Mouse (Mus musculus): ENCODE data around the gene Nebl.

Gene Nebl

DNA sequence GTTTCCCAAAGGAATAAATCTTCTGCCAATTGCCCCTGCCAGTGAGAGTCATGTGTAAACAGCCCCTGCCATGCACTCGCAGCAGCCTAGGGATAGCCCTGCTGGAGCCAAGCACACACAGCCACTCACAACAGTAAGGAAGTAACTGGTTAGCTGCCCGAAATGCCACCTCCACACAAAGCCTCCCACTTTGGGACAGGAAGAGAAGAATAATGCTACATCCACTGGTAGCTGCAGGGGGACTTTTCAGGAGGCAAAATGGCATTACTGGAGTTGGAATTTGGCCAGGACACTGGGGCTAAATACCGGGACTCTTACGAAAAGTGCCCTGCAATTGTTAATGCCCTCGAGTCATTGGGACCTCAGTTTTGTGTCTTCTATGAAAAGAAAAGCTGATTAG lies 92.6 kb downstream of the Nebl start:
- peak; percentile 14 for DNase-seq (ENCODE audit: low read depth, low spot score)

DNA sequence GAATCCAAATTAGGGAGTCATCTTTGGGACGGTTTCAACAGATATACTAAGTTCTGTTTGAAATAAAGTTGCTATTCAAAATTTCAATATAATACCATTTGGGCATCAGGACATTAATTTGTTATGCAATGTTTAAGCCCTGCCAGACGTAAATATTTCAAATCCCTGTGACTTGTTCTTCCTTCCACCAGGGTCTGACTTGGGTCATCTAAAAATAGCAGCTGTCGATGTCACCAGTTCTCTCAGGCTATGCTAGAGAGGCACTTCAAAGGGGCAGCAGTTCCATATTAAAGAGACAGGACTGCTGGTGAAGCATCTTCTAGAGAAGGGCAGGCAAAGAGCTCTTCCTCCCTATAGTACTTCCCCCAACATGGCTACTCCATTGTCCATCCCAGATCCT lies 107.3 kb downstream of the Nebl start:
- no peak for DNase-seq (ENCODE audit: low read depth, low spot score)

DNA sequence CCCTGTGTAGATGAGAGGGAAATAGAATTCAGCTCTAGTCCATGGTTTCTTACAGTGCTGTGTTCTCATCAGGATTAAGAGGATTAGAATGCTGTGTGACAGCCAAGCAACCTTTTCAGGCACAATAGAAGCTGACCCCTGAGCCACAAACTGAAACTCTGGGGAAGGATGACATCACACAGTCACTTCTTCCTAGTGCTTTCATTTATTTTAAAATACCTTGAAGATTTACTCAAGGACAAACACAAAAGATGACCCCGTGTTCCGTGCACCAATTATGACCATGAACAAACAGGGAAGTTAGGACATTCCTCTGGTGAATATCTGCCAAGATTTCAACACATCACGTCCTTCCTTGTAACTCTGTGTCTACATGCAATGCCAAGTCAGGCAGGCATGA lies 121.0 kb downstream of the Nebl start:
- DNase-seq (ENCODE audit: low read depth, low spot score) = no peak

DNA sequence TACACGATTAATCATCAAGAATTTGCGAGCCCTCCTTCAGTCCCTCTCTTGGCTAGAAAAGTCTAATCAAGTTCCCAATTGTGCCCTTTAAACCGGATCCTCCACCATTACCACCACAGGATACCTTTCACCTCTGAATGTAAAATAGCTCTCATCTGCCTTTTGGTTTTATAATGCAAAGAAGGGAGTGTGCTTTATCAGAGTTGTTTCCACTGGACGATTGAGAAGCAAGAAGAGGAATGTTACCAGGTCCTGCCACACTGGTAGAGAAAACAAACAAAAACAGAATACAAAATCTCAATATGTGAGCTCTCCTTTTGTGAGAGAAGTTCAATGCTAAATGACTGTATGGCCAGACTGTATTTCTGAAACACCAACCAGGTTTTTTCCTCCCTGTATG lies 127.7 kb downstream of the Nebl start:
- DNase-seq (ENCODE audit: low read depth, low spot score) = no peak

DNA sequence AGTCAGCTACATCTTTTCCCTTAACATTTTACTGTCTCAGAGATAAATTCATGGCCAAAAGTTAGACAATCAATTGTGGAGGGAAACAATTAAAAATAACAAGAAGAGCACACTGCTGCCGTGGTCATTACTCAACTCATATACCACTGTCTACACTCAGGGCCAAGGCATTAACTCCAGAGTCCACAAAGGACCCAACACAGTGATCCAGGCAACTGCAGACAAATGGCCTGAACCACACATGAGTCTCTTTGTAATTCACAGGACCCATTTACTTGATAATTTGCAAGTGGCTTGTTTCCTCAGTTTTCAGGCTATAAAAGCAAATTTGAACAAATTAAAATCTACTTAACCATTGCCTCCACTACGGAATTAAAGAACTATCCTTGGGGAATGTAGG lies 130.6 kb downstream of the Nebl start:
- no peak for DNase-seq (ENCODE audit: low read depth, low spot score)

DNA sequence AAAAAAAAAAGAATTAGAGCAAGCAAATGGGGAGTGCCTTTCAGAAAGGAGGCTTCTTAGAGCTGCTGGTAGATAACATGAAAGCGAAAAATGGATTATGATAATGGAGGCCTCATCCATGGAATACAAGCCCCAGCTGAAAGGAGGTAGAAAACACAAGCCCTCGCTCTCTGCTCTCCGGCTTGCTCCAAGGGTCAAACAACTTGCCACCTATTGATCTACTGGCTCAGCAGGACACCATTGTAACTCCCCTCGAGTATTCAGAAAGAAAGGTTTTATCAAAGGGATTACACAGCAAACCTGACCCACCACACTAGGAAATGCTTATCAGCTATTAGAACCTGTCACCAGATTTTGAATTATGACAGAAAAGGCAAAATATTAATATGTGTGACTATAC lies 131.4 kb downstream of the Nebl start:
- no peak for DNase-seq (ENCODE audit: low read depth, low spot score)

DNA sequence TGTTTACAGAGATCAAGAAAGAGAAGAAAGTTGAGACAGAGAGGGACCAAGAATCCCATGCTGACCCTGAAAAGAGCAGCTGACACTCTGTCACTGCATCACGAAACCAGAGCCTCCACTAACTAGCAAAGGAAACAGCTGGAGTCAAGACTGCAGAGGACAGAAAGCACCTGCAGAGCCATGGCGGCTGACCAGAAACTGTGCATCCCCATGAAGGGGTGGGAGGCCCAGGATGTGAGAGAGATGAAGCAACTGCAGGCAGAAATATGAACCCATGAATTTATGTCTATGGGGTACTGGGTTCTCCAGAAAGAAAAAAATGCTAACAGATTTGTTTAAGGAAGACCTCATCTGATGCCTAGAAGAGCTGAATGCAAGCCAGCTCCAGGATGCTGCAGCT lies 133.3 kb downstream of the Nebl start:
- DNase-seq (ENCODE audit: low read depth, low spot score) = peak; percentile 15

DNA sequence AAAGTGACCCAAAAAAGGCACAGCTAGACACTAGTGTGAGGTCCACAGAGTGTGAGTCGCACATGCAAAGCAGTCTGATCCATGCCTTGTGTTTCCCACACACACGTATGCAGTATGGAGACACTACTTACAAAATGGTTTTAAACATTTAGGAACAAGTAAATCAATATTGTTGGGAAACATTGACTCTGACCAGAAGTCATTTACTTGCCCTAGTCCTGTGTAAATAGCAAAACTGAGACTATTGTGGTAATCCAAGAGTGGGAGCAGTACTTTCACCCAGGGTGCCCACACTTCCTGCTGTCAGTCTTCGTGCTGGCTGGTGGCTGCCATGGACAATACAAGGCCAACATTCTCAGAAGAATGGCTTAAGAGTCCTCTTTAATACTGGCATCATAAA lies 141.6 kb downstream of the Nebl start:
- no peak for DNase-seq (ENCODE audit: low read depth, low spot score)

DNA sequence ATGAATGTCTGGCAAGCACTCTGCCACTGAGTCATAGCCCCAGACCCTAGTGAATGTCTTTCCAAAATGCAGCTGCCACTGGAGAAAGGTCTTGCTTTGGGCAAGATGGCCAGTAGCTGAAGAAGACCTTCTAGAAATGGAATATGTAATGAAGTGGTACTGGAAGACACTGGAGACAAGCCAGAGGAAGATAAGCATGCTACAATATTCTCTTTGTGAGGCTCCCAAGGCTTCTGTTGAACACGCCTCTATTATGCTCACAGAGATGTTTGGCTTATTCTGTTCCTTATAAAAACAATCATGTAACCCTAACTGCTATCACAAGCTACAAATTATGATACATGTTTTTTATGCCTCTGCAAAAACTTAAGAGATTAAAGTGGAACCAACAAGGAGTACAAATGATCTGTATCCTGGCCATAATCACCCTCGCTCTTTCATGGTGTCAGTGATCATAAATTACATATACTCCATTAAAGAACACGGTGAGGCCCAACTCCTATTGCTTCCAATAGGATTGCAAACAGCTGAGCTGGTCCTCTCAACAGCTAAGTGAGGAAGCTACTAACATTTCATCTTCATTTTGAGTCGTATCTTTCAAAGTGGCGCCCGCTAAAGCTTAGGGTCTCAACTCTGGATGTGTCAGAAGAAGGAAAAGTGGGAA lies 145.8 kb downstream of the Nebl start:
- no peak for DNase-seq (ENCODE audit: low read depth, low spot score)

DNA sequence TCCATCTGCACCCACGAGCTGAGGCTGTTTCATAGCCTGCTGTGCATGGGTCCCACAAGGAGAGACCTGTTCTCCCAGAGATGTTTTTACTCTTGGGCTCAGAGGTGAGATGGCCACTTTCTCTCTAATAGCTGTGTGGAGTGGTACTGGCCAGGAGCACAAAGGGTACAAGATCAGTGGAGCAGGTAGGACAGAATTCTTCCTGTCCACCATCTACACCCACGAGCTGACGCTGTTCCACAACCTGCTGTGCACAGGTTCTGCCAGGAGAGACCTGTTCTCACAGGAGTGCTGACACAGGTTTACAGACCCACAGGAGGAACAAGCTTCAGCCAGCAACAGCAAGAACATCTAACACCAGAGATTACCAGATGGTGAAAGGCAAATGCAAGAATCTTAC lies 155.6 kb downstream of the Nebl start:
- peak; percentile 35 for DNase-seq (ENCODE audit: low read depth, low spot score)

DNA sequence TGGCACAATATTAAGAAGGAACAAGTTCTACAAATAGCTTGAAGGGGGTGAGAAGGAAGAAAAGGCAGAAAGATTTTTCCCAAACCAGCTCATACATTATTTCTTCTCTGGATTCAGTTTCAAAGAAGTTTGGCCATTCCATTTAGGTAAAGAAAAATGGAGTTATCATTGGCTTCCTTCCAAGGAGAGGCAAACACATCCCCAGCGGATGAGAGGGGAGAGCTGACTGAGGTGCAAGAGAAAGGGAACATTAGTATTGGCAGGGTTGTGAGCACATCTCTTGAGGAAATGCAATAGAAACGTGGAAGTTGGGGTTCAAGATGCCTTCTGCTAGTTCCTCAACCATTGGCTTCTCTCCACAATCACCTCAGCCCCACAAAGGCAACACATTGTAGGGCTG lies 159.5 kb downstream of the Nebl start:
- no peak for DNase-seq (ENCODE audit: low read depth, low spot score)

DNA sequence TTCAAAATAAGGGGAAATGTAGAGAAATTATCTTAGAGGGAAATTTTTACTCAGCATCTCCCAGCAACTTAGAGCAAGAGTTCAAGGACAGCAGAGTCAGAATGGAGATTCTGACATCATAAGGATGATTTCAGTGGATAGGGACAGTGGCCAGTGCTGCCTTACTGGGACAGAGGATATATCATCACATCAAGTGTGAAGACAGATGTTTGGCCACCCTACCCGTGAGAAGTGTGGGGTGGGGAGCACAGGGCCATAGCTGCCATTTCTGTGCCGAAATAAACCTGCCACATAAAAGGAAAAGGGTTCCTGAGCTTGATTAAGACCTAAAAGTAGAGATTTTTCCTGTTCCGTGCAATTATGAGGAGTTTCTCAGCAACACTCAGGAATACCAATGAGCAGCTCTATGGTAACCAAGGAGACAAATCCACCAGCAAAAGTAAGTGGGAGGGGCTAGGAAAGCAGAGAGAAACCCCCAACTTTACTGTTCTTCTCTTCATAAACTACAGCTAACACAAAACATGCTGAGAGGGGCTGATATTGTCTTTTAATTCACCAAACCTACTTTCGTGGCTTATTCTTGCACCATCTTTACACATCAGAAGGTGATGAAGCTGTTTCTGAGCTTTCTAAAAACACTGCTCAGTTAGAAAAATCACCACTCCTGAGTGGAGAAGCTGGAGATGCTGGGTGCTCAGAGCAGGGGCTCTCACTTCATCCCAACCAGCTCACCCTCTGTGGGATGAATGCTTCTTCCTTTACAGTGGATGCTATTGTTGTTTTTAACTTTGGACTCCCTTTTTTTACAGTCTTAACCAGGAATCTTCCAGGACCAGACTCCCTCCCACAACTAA lies 172.1 kb downstream of the Nebl start:
- peak; percentile 53 for DNase-seq (ENCODE audit: low read depth, low spot score)

DNA sequence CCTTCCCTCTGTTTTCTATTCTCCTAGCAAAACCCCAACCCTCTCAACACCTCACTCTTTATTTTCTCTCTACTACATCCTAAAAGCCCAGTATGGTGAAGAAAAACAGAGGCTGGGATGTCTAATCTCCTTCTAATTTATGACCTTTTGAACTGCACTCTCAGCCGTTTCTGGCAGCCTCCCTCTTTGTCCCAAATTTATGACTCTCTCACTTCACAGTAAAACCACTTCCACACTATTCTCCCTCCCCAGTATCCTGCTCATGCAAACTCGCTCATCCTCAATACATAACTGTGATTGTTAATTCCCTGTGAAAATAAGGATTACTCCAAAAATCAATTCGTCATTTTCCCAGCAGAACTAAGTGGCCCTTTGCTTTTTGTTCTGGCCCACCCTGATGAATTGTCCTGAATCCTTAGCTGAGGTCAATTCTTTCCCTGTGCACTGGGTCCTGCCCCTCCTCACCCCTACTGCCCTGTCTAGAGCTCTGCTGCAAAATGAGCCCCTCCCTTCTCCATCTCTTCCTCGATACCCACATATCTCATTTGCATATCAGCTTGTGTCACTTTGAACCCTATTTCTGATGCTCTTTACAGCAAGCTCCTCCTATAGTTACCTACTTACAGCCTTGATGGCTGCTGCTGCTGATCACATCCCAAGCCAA lies 181.2 kb downstream of the Nebl start:
- DNase-seq (ENCODE audit: low read depth, low spot score) = no peak

DNA sequence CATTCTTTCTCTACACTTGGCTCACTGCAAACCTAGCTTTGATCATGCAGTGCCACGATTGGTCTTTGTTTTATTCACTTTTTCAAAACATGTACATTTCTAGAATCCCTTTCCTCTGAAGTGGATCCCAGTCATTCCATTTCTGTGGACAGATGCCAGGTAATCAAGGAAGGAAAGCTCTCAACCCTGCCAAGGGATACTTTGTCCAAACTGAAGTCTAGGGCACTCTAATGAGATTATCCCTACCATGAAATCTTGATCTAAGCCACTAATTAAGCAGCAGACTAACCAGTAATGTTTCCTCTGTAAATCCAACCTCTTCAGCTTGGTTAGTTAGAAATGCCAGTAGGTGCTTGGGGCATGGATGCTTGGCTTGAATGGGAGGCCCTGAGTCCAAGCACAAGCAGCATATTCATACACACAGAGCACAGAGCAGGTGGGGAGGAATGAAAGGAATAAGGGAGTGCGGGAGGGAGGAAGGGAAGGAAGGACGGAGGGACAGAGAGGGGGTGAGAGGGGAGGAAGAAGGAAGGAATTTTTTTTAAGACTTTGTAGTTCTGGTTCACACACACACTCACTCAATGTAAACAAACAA lies 184.8 kb downstream of the Nebl start:
- DNase-seq (ENCODE audit: low read depth, low spot score) = no peak

DNA sequence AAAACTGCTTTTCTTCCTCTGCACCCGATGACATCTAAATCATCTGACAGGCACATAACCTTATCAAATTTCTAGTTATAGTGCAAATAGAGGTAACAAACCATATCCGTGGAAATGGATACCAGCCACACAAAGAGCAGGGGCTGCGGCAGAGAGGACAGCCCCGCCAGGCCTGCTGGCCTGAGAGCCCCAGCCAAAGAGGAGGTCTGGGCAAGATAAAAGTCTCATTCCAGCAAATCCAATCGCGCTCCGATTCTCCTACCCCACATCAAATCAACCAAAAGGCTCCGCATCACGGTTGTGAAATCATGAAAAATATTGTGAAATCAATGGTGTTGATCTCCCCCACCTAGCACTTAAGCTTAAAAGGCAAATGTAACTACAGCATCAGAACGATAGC lies 191.5 kb downstream of the Nebl start:
- DNase-seq (ENCODE audit: low read depth, low spot score) = no peak

DNA sequence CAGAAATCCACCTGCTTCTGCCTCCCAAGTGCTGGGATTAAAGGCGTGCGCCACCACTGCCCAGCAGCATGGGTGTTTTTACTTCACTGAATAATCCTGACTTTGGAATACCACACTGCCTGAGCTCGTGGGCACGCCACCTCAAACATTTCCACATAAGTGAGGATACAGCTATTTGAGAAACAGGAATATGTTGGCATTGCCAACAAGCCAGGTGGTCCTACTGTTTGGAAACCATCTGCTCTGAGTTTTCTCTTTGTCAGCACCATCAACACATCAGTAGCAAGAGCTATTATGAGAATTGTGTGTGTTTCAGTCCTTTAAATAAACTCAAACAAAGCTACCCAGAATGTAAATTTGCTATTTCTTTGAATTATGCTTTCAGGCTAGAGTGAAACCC lies 192.8 kb downstream of the Nebl start:
- DNase-seq (ENCODE audit: low read depth, low spot score) = peak; percentile 97

DNA sequence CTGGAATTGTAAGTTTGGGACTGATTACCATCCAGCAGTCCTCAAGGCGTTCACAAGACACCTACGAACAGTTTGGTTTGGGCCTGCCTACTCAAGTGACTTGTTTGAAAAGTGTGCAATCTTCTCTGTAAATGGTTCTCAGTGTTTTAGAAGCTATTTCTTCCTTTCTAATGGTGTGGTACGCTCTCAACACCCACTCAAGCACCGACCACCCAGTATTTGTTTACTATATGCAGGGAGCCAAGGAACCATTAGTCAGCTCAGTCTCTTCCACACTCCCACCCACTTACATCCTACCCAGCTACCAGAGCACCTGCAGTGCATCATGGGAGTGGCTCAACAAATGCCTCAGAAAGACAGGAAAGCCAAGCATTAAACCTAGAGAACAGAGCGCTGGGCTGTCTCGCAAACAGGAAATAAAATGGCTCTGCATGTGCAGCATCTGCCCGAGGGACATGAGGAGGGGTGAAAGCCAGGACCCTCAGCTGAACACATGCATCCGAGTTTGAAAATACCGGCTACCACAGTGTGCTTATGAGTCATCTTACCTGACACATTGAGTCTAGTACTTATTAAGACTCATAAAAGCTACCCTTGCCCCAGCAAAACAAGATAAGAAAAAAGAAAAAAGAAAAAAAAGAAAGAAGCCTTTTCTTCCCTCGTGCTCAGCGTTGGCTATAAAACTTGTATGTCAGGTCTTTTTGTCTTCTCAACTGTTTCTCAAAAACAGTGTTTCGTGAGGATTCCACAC lies 199.7 kb downstream of the Nebl start:
- peak; percentile 90 for DNase-seq (ENCODE audit: low read depth, low spot score)

DNA sequence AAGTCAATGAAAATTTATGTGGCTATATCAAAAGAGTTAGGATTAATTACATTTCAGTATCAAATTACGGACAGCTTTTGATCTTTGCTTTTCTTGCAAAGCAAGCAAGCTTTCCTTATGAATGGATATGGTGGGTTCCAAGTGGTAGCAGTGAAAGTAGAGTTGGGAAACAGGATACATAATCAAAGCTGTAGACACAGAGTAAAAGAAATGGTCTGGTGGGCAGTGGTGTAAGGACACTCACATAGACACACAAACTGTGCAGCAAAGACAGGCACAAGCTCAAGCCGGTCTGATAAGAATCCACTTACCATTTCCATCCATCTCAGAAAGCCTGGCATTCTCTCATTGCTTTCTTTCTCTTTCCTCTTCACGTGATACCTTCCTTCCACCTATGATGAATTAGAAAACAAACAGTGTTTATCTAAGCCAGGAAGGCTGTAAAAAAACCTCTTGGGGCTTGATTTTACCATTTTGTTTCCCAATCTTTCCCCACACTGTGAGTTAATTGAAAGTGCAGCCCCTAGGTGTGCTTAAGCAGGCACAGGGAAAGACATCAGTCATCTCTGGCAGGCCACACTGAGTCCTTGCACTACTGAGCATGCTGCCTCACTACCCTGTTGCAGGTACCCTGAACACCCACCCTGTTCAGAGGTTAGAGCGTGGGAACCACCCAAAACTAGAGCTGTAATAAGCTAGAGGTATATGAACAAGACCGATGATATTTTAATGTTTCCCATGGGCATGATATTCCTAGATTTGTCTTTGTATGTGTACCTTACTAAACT lies 205.3 kb downstream of the Nebl start:
- DNase-seq (ENCODE audit: low read depth, low spot score) = no peak

DNA sequence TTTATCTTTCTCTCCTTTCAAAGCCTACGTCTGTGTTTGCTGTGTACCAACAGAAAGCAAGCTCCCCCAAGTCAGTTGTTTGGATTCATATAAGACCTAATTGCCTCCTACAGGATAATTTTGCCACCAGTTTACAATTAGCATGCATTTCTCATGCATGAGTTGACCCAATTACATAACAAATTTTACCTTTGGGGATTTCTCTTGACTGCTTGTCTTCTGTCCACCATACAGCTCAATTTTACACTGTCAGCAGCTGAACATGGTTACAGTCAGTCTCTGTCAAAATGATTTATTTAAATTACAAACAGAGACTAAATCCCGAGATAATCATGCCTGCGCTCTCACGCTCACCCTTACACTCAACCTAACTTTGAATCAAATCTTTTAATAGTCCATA lies 206.1 kb downstream of the Nebl start:
- no peak for DNase-seq (ENCODE audit: low read depth, low spot score)

DNA sequence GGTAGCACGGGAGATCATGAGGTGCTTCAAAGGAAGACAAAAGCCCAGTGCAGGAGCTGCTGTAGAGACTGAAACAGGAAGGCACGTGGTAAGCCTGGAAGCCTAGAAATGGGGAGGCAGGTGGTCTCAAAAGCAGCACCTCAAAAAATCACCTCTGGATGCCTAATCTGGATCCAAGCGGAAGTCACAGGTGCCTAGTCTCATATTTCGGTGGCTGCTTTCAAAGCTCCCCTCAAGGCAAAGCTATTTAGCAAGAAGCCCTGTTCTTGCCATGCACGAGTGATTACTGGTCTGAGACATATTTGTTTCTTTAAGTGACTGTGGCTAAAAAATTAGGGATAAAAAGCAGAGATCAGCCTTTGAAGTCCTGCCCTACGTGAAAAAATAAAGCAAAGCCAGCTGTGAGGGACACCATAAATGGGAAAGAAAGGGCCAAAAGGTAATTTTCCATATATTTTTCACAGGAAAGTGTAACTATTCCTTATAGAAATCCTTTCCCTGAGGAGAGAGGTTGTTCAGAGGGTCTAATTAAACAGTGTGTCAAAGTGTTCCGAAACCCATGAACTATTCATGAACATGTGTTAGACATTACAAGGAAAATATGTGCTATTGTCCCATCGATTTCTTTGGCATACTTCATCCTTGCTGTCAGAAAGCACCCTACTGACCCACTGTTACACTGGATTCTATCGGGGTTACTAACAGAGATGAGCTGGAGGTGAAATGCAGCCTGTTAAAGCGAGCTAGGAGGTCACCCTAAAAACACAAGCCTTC lies 206.9 kb downstream of the Nebl start:
- DNase-seq (ENCODE audit: low read depth, low spot score) = no peak
